ENCODE assay signal across 10 mouse cellular contexts in the genomic region with DNA sequence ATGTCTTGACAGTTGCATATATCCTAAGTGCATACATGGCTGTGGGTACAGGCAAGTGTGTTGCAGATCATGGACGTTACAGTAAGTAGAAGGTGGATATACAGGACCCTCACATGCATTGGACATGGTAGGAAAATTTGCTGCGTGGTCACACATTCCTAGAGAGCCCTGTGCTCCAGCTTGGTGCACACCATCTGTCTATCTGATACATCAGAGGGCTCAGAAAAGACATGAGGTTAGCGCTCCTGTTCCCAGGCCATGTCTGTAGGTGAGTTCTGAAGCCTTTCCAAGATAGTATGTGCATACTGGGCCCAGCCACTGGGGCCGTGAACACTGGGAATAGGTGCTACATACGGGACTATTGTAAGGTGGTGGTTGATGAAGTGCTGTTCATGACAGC. TPM values are rescaled to one million over a fixed set of nuclear protein-coding genes. Genes with fewer than 3 reads are reported as not detected.
DNase-seq lines count a peak whose midpoint lies in the region; ATAC-seq and TF ChIP-seq lines count a peak whose summit lies in the region.
"Had no signal": no experiment of that assay in that cellular context is flagged by ENCODE, and none has a peak within 500 bp of the region (broad histone marks: within the 10 kb centered on the region; RNA-seq: fewer than 3 reads in every experiment).

No protein-coding gene starts in this region.

- H3K4me1 ChIP-seq in liver, embryonic 15.5 days (replicated peaks): peaks cover 27% of the 10 kb centered on the region
- H3K4me1 ChIP-seq in liver, postnatal 0 days (ENCODE audit: insufficient read depth): peaks cover 11% of the 10 kb centered on the region
- peaks cover 41% of the 10 kb centered on the region for H3K4me1 ChIP-seq in hindbrain, embryonic 13.5 days (replicated peaks)
- peaks cover 10% of the 10 kb centered on the region; the same call in 1 of the 2 replicates for H3K4me1 ChIP-seq in midbrain, postnatal 0 days (ENCODE audit: insufficient read depth, low read length)
- peaks cover 14% of the 10 kb centered on the region for H3K4me1 ChIP-seq in kidney, embryonic 16.5 days (ENCODE audit: insufficient read depth, low read length)

- H3K4me3 ChIP-seq in liver, embryonic 15.5 days (replicated peaks): no peak overlapping the region
- no peak overlapping the region for H3K4me3 ChIP-seq in liver, postnatal 0 days (ENCODE audit: low read depth, low read length)
- peak overlapping the region; percentile 81 for H3K4me3 ChIP-seq in hindbrain, embryonic 13.5 days
- H3K4me3 ChIP-seq in midbrain, postnatal 0 days (ENCODE audit: low read depth, low read length): peak overlapping the region; percentile 74; the same call in 1 of the 2 replicates
- no peak overlapping the region for H3K4me3 ChIP-seq in kidney, embryonic 16.5 days (ENCODE audit: low read length)

- H3K9me3 ChIP-seq in liver, embryonic 15.5 days (replicated peaks): no peaks in the 10 kb centered on the region
- no peaks in the 10 kb centered on the region for H3K9me3 ChIP-seq in liver, postnatal 0 days (ENCODE audit: low read length)
- no peaks in the 10 kb centered on the region for H3K9me3 ChIP-seq in hindbrain, embryonic 13.5 days
- H3K9me3 ChIP-seq in midbrain, postnatal 0 days (ENCODE audit: low read length): no peaks in the 10 kb centered on the region
- H3K9me3 ChIP-seq in kidney, embryonic 16.5 days (ENCODE audit: low read length): no peaks in the 10 kb centered on the region

- ATAC-seq in liver, embryonic 15.5 days (ENCODE audit: insufficient read depth): no peak
- no peak for ATAC-seq in liver, postnatal 0 days
- ATAC-seq in hindbrain, embryonic 13.5 days (ENCODE audit: low FRiP score): no peak
- no peak for ATAC-seq in midbrain, postnatal 0 days (ENCODE audit: low FRiP score)
- no peak for ATAC-seq in kidney, embryonic 16.5 days (ENCODE audit: low FRiP score, low TSS enrichment)
- ATAC-seq: intestine, postnatal 0 days had no signal

- 85% methylated on average over 5 of the region's 5 CpGs for WGBS in liver, embryonic 15.5 days (ENCODE audit: insufficient replicate concordance)
- 90% methylated on average over 5 of the region's 5 CpGs for WGBS in liver, postnatal 0 days (ENCODE audit: insufficient replicate concordance)
- 89% methylated on average over 5 of the region's 5 CpGs for WGBS in hindbrain, embryonic 13.5 days
- 87% methylated on average over 5 of the region's 5 CpGs for WGBS in midbrain, postnatal 0 days
- 93% methylated on average over 5 of the region's 5 CpGs for WGBS in kidney, embryonic 16.5 days

- H3K36me3 ChIP-seq in liver, embryonic 15.5 days (replicated peaks): peaks cover 32% of the 10 kb centered on the region
- H3K36me3 ChIP-seq in liver, postnatal 0 days (replicated peaks; ENCODE audit: insufficient read depth, low read length): peaks cover 8% of the 10 kb centered on the region
- peaks cover 52% of the 10 kb centered on the region for H3K36me3 ChIP-seq in hindbrain, embryonic 13.5 days
- peaks cover 29% of the 10 kb centered on the region for H3K36me3 ChIP-seq in midbrain, postnatal 0 days (ENCODE audit: insufficient read depth, low read length)
- peaks cover 28% of the 10 kb centered on the region for H3K36me3 ChIP-seq in kidney, embryonic 16.5 days (ENCODE audit: insufficient read depth, low read length)

- H3K4me2 ChIP-seq in liver, embryonic 15.5 days: 0 out of 2 replicates have a peak overlapping the region, but pooled peaks have one; percentile 94
- no peak overlapping the region for H3K4me2 ChIP-seq in liver, postnatal 0 days (ENCODE audit: low read depth, low read length)
- peak overlapping the region; percentile 96 for H3K4me2 ChIP-seq in hindbrain, embryonic 13.5 days
- H3K4me2 ChIP-seq in midbrain, postnatal 0 days (ENCODE audit: low read depth, low read length, poor library complexity, severe bottlenecking): peak overlapping the region; percentile 70
- no peak overlapping the region for H3K4me2 ChIP-seq in kidney, embryonic 16.5 days (replicated peaks; ENCODE audit: low read depth, low read length)

- no peak for TF ChIP-seq CTCF in liver, postnatal 0 days (IDR thresholded peaks at IDR 0.05; ENCODE audit: low read depth)
- TF ChIP-seq CTCF in midbrain, postnatal 0 days (IDR thresholded peaks at IDR 0.05): no peak

- DNase-seq in cerebellum, adult 11-12 months: peak; percentile 54
- DNase-seq in cerebellum, postnatal 4 days (ENCODE audit: low spot score in 2 of 2): no peak
- no peak for DNase-seq in liver, postnatal 0 days
- DNase-seq in midbrain, postnatal 0 days (ENCODE audit: low spot score): no peak
- DNase-seq in Muller cell, postnatal 12 days (ENCODE audit: inconsistent ontology term): no peak
- DNase-seq: lung, adult 2 months had no signal

- H3K27ac ChIP-seq in liver, embryonic 15.5 days (replicated peaks): no peak overlapping the region
- no peak overlapping the region for H3K27ac ChIP-seq in liver, postnatal 0 days (ENCODE audit: low read depth)
- H3K27ac ChIP-seq in hindbrain, embryonic 13.5 days: 0 out of 2 replicates have a peak overlapping the region, but pooled peaks have one; percentile 96
- no peak overlapping the region for H3K27ac ChIP-seq in midbrain, postnatal 0 days (ENCODE audit: low read depth, low read length)
- no peak overlapping the region for H3K27ac ChIP-seq in kidney, embryonic 16.5 days (ENCODE audit: low read length)

- no peak for TF ChIP-seq EP300 in liver, postnatal 0 days (IDR thresholded peaks at IDR 0.05; ENCODE audit: low read depth)

- H3K27me3 ChIP-seq in liver, embryonic 15.5 days: 0 out of 2 replicates have a peak, but pooled peaks cover 6% of the 10 kb centered on the region
- H3K27me3 ChIP-seq in liver, postnatal 0 days (ENCODE audit: insufficient read depth, low read length): no peaks in the 10 kb centered on the region
- H3K27me3 ChIP-seq in hindbrain, embryonic 13.5 days: no peaks in the 10 kb centered on the region
- H3K27me3 ChIP-seq in midbrain, postnatal 0 days (ENCODE audit: insufficient read depth, low read length): no peaks in the 10 kb centered on the region
- no peaks in the 10 kb centered on the region for H3K27me3 ChIP-seq in kidney, embryonic 16.5 days (ENCODE audit: insufficient read depth, low read length)

- H3K9ac ChIP-seq in liver, embryonic 15.5 days: no peak overlapping the region
- no peak overlapping the region for H3K9ac ChIP-seq in liver, postnatal 0 days (replicated peaks)
- H3K9ac ChIP-seq in hindbrain, embryonic 13.5 days: peak overlapping the region; percentile 96; the same call in 1 of the 2 replicates
- H3K9ac ChIP-seq in midbrain, postnatal 0 days (replicated peaks; ENCODE audit: low read length, poor library complexity, severe bottlenecking): peak overlapping the region; percentile 91; the same call in 1 of the 2 replicates
- H3K9ac ChIP-seq in kidney, embryonic 16.5 days (replicated peaks; ENCODE audit: low read length): no peak overlapping the region

RNA-seq across cellular contexts. Expression of gene Tmem240, which starts 1.8 kb away (rescaled TPM):
- polyA plus RNA-seq in liver, embryonic 15.5 days (2015; fragmentation: Nextera tagmentation; extraction: Ambion mirVana): 0.08 and 0.10 TPM in 2 replicates
- polyA plus RNA-seq in liver, postnatal 0 days (2015; fragmentation: Nextera tagmentation; extraction: Ambion mirVana): 0.02 and 0.06 TPM in 2 replicates
- 11.6 and 12.0 TPM in 2 replicates for polyA plus RNA-seq in hindbrain, embryonic 13.5 days (2015; fragmentation: Nextera tagmentation; extraction: Ambion mirVana)
- total RNA-seq in midbrain, postnatal 0 days (2014; rRNA removed): 51.0 and 78.0 TPM in 2 replicates
- polyA plus RNA-seq in midbrain, postnatal 0 days (2015; fragmentation: Nextera tagmentation; extraction: Ambion mirVana): 34.9 and 37.9 TPM in 2 replicates
- 0.45 and 0.53 TPM in 2 replicates for polyA plus RNA-seq in kidney, embryonic 16.5 days (2015; fragmentation: Nextera tagmentation; extraction: Ambion mirVana)

RNA-seq across cellular contexts. Expression of gene Atad3a, which starts 24.5 kb away (rescaled TPM):
- 47.9 and 56.5 TPM in 2 replicates for polyA plus RNA-seq in liver, embryonic 15.5 days (2015; fragmentation: Nextera tagmentation; extraction: Ambion mirVana)
- polyA plus RNA-seq in liver, postnatal 0 days (2015; fragmentation: Nextera tagmentation; extraction: Ambion mirVana): 44.7 and 45.0 TPM in 2 replicates
- 78.1 and 82.3 TPM in 2 replicates for polyA plus RNA-seq in hindbrain, embryonic 13.5 days (2015; fragmentation: Nextera tagmentation; extraction: Ambion mirVana)
- total RNA-seq in midbrain, postnatal 0 days (2014; rRNA removed): 52.6 and 69.1 TPM in 2 replicates
- polyA plus RNA-seq in midbrain, postnatal 0 days (2015; fragmentation: Nextera tagmentation; extraction: Ambion mirVana): 65.9 and 69.9 TPM in 2 replicates
- polyA plus RNA-seq in kidney, embryonic 16.5 days (2015; fragmentation: Nextera tagmentation; extraction: Ambion mirVana): 138 and 142 TPM in 2 replicates

RNA-seq across cellular contexts. Expression of gene Ssu72, which starts 31.8 kb away (rescaled TPM):
- polyA plus RNA-seq in liver, embryonic 15.5 days (2015; fragmentation: Nextera tagmentation; extraction: Ambion mirVana): 52.0 and 52.4 TPM in 2 replicates
- polyA plus RNA-seq in liver, postnatal 0 days (2015; fragmentation: Nextera tagmentation; extraction: Ambion mirVana): 66.6 and 66.9 TPM in 2 replicates
- polyA plus RNA-seq in hindbrain, embryonic 13.5 days (2015; fragmentation: Nextera tagmentation; extraction: Ambion mirVana): 171 and 177 TPM in 2 replicates
- total RNA-seq in midbrain, postnatal 0 days (2014; rRNA removed): 84.1 and 90.7 TPM in 2 replicates
- polyA plus RNA-seq in midbrain, postnatal 0 days (2015; fragmentation: Nextera tagmentation; extraction: Ambion mirVana): 152 and 153 TPM in 2 replicates
- polyA plus RNA-seq in kidney, embryonic 16.5 days (2015; fragmentation: Nextera tagmentation; extraction: Ambion mirVana): 144 and 159 TPM in 2 replicates

RNA-seq across cellular contexts. Expression of gene Vwa1, which starts 38.1 kb away (rescaled TPM):
- polyA plus RNA-seq in liver, embryonic 15.5 days (2015; fragmentation: Nextera tagmentation; extraction: Ambion mirVana): 0.33 and 0.54 TPM in 2 replicates
- polyA plus RNA-seq in liver, postnatal 0 days (2015; fragmentation: Nextera tagmentation; extraction: Ambion mirVana): 0.25 and 0.28 TPM in 2 replicates
- 23.2 and 24.4 TPM in 2 replicates for polyA plus RNA-seq in hindbrain, embryonic 13.5 days (2015; fragmentation: Nextera tagmentation; extraction: Ambion mirVana)
- 42.1 and 42.5 TPM in 2 replicates for total RNA-seq in midbrain, postnatal 0 days (2014; rRNA removed)
- 25.5 and 28.7 TPM in 2 replicates for polyA plus RNA-seq in midbrain, postnatal 0 days (2015; fragmentation: Nextera tagmentation; extraction: Ambion mirVana)
- polyA plus RNA-seq in kidney, embryonic 16.5 days (2015; fragmentation: Nextera tagmentation; extraction: Ambion mirVana): 7.4 and 11.3 TPM in 2 replicates

RNA-seq across cellular contexts. Expression of gene Fndc10, which starts 42.3 kb away (rescaled TPM):
- polyA plus RNA-seq in liver, embryonic 15.5 days (2015; fragmentation: Nextera tagmentation; extraction: Ambion mirVana): 0.24 and 0.48 TPM in 2 replicates
- 0.27 and 0.41 TPM in 2 replicates for polyA plus RNA-seq in liver, postnatal 0 days (2015; fragmentation: Nextera tagmentation; extraction: Ambion mirVana)
- 7.5 and 7.9 TPM in 2 replicates for polyA plus RNA-seq in hindbrain, embryonic 13.5 days (2015; fragmentation: Nextera tagmentation; extraction: Ambion mirVana)
- 43.8 and 46.4 TPM in 2 replicates for total RNA-seq in midbrain, postnatal 0 days (2014; rRNA removed)
- 24.3 and 27.4 TPM in 2 replicates for polyA plus RNA-seq in midbrain, postnatal 0 days (2015; fragmentation: Nextera tagmentation; extraction: Ambion mirVana)
- polyA plus RNA-seq in kidney, embryonic 16.5 days (2015; fragmentation: Nextera tagmentation; extraction: Ambion mirVana): 2.5 and 2.8 TPM in 2 replicates

Comparison
In these comparisons a context has a peak if more than half of its experiments do, and no peak if none do; other contexts are left out.
1. H3K4me2 ChIP-seq: peak in liver, embryonic 15.5 days (single experiment), hindbrain, embryonic 13.5 days (single experiment) and midbrain, postnatal 0 days (single experiment); none in liver, postnatal 0 days (single experiment) and kidney, embryonic 16.5 days (single experiment).
2. H3K4me3 ChIP-seq: peak in hindbrain, embryonic 13.5 days (single experiment) and midbrain, postnatal 0 days (single experiment); none in liver, embryonic 15.5 days (single experiment), liver, postnatal 0 days (single experiment) and kidney, embryonic 16.5 days (single experiment).
3. H3K9ac ChIP-seq: peak in hindbrain, embryonic 13.5 days (single experiment) and midbrain, postnatal 0 days (single experiment); none in liver, embryonic 15.5 days (single experiment), liver, postnatal 0 days (single experiment) and kidney, embryonic 16.5 days (single experiment).